Mouse (Mus musculus) bone marrow macrophage, adult 2 months (primary cell): Measurements from ENCODE around the gene Dync1li1.

Experiments
- CTCF ChIP-seq: IDR thresholded peaks from 2 replicates; pipeline ENCODE4 v1.5.1; 2012; ENCODE audit warnings: low read depth, mild to moderate bottlenecking, low read length, moderate library complexity
- POLR2A ChIP-seq: IDR thresholded peaks from 2 replicates; pipeline ENCODE4 v1.6.1; 2012; ENCODE audit warnings: mild to moderate bottlenecking, low read depth, low read length, borderline replicate concordance

GRCm38 (mm10) chr9:114678576-114678975 lies 10.0 kb upstream of the Dync1li1 start:
- TF ChIP-seq POLR2A (no peak), CTCF (no peak)
